Mouse (Mus musculus) testis, adult 2 months (tissue): Measurements from ENCODE around the gene Wnk2.
A peak's percentile ranks its signal among the peaks of the same experiment; 100 is the strongest.

Source experiments
- CTCF ChIP-seq: fragments of 200-500 bp; IDR thresholded peaks from 2 replicates; pipeline ENCODE4 v1.5.1; 2012; ENCODE audit warnings: low read depth, mild to moderate bottlenecking, inconsistent platforms, low read length, moderate library complexity; ENCODE audit not compliant: control insufficient read depth, insufficient read depth, insufficient replicate concordance
- POLR2A ChIP-seq: fragments of 200-500 bp; IDR thresholded peaks from 2 replicates; pipeline ENCODE4 v1.6.1; 2012; ENCODE audit warnings: low read depth, mild to moderate bottlenecking, inconsistent platforms, low read length, moderate library complexity; ENCODE audit not compliant: control insufficient read depth

GRCm38 (mm10) chr13:49021693-49022092 is 126.1 kb downstream of the Wnk2 start:
- peak; percentile 44; the same call in 1 of the 2 replicates for TF ChIP-seq CTCF
- TF ChIP-seq POLR2A = no peak
